8 mouse cellular contexts compared by ENCODE assay signal in genomic region chr9:88520849-88521483, GRCm38 (mm10). TPM values are rescaled to one million over a fixed set of nuclear protein-coding genes. Genes with fewer than 3 reads are reported as not detected.
DNase-seq lines count a peak whose midpoint lies in the region; ATAC-seq and TF ChIP-seq lines count a peak whose summit lies in the region.

No protein-coding gene starts in this region.

- H3K9ac ChIP-seq in CH12.LX (ENCODE audit: insufficient read depth, low read depth): peak overlapping the region; percentile 90; the same call in 1 of the 2 replicates
- H3K9ac ChIP-seq in forebrain, embryonic 15.5 days (replicated peaks): peak overlapping the region; percentile 97
- peak overlapping the region; percentile 98 for H3K9ac ChIP-seq in liver, embryonic 14.5 days (replicated peaks)

- H3K36me3 ChIP-seq in CH12.LX (replicated peaks in 1 of 2; ENCODE audit: control insufficient read depth in 1 of 2, insufficient read depth in 1 of 2, low read length in 1 of 2): peaks cover 6 to 22% of the 10 kb centered on the region in 2 experiments
- peaks cover 18% of the 10 kb centered on the region for H3K36me3 ChIP-seq in forebrain, embryonic 15.5 days
- peaks cover 14% of the 10 kb centered on the region for H3K36me3 ChIP-seq in liver, embryonic 14.5 days (replicated peaks; ENCODE audit: control insufficient read depth, insufficient read depth, low read depth)

- dilution Hi-C loops in CH12.LX (cut with MboI; ENCODE audit: extremely low pct_ligation_motif_present, extremely low pct_unique_long_range_greater_than_20kb, low sequenced_read_pairs): no loop called here

- H3K27me3 ChIP-seq in CH12.LX (replicated peaks): no peaks in the 10 kb centered on the region
- H3K27me3 ChIP-seq in forebrain, embryonic 15.5 days: no peaks in the 10 kb centered on the region
- H3K27me3 ChIP-seq in liver, embryonic 14.5 days (ENCODE audit: control insufficient read depth, insufficient read depth, low read length): no peaks in the 10 kb centered on the region

- peaks cover 4 to 34% of the 10 kb centered on the region in 2 experiments; a peak in 3 of 4 replicates for H3K4me1 ChIP-seq in CH12.LX (ENCODE audit: control insufficient read depth in 1 of 2, insufficient read depth in 2 of 2)
- H3K4me1 ChIP-seq in forebrain, embryonic 15.5 days: peaks cover 28% of the 10 kb centered on the region
- peaks cover 0 to 7% of the 10 kb centered on the region in 2 experiments; a peak in 3 of 4 replicates for H3K4me1 ChIP-seq in liver, embryonic 14.5 days (replicated peaks; ENCODE audit: control insufficient read depth in 2 of 2, insufficient read depth in 2 of 2, low read length in 1 of 2)

- peak overlapping the region; percentile 91 for H3K27ac ChIP-seq in gastrocnemius, adult 2 months
- no peak overlapping the region for H3K27ac ChIP-seq in CH12.LX (ENCODE audit: insufficient read depth, low read depth)
- H3K27ac ChIP-seq in forebrain, embryonic 15.5 days (replicated peaks): peak overlapping the region; percentile 95; the same call in 1 of the 2 replicates
- peak overlapping the region; percentile 60 for H3K27ac ChIP-seq in liver, embryonic 14.5 days

- H3K4me2 ChIP-seq in CH12.LX (ENCODE audit: insufficient read depth, low read depth, poor library complexity, severe bottlenecking): peak overlapping the region; percentile 97
- peak overlapping the region; percentile 65 for H3K4me2 ChIP-seq in forebrain, embryonic 15.5 days (replicated peaks)
- peak overlapping the region; percentile 92 for H3K4me2 ChIP-seq in liver, embryonic 14.5 days (ENCODE audit: low read depth)

- DNase-seq in gastrocnemius, adult 2 months: no peak
- no peak for DNase-seq in gastrocnemius, postnatal 14 days
- DNase-seq in CH12.LX (ENCODE audit: extremely low read depth): no peak
- DNase-seq in liver, embryonic 14.5 days (ENCODE audit: low read depth in 3 of 3, low spot score in 3 of 3): no peak
- no peak for DNase-seq in Muller cell, postnatal 12 days (ENCODE audit: inconsistent ontology term)
- DNase-seq in left cerebral cortex, postnatal 4 days: no peak
- DNase-seq in gastrocnemius, postnatal 4 days (ENCODE audit: low spot score in 2 of 2): no peak

- no peak for TF ChIP-seq CTCF in gastrocnemius, adult 2 months (IDR thresholded peaks at IDR 0.05)
- no peak for TF ChIP-seq CTCF in CH12.LX (conservative IDR thresholded peaks at IDR 0.05 in 1 of 2, IDR thresholded peaks at IDR 0.05 in 1 of 2; ENCODE audit: low read depth in 2 of 2, low read length in 2 of 2)
- no peak for TF ChIP-seq CTCF in liver, embryonic 14.5 days (IDR thresholded peaks at IDR 0.05; ENCODE audit: low read depth)

- TF ChIP-seq POLR2A in CH12.LX (IDR thresholded peaks at IDR 0.05; ENCODE audit: low read depth, low read length): no peak; the same call in 1 of the 2 replicates

- H3K79me2 ChIP-seq in CH12.LX (replicated peaks; ENCODE audit: control insufficient read depth, extremely low read depth, insufficient read depth, poor library complexity, severe bottlenecking): peaks cover 17% of the 10 kb centered on the region

- TF ChIP-seq EP300 in CH12.LX (IDR thresholded peaks at IDR 0.05; ENCODE audit: low read length): no peak
- no peak for TF ChIP-seq EP300 in liver, embryonic 14.5 days (IDR thresholded peaks at IDR 0.05; ENCODE audit: low read depth)

- no peaks in the 10 kb centered on the region for H3K9me3 ChIP-seq in CH12.LX (replicated peaks; ENCODE audit: low read length)
- H3K9me3 ChIP-seq in forebrain, embryonic 15.5 days: no peaks in the 10 kb centered on the region
- H3K9me3 ChIP-seq in liver, embryonic 14.5 days (ENCODE audit: control insufficient read depth, low read length): no peaks in the 10 kb centered on the region

- no peak for TF ChIP-seq RAD21 in CH12.LX (IDR thresholded peaks at IDR 0.05; ENCODE audit: low read depth, low read length)

- WGBS in forebrain, embryonic 15.5 days: 21% methylated on average over 4 of the region's 4 CpGs
- 12% methylated on average over 4 of the region's 4 CpGs for WGBS in liver, embryonic 14.5 days (ENCODE audit: insufficient replicate concordance)

- H3K4me3 ChIP-seq in gastrocnemius, adult 2 months: peak overlapping the region; percentile 83
- peak overlapping the region; percentile 0 to 88 (median 72) for H3K4me3 ChIP-seq in CH12.LX (replicated peaks in 1 of 3; ENCODE audit: low read depth in 2 of 3, low read length in 2 of 3, poor library complexity in 1 of 3)
- H3K4me3 ChIP-seq in forebrain, embryonic 15.5 days: peak overlapping the region; percentile 94
- peak overlapping the region; percentile 92 to 99 for H3K4me3 ChIP-seq in liver, embryonic 14.5 days (ENCODE audit: insufficient read depth in 1 of 2, low read depth in 2 of 2, low read length in 2 of 2)

- intact Hi-C loops in gastrocnemius, adult 2 months (cut with DNase I): no loop called here
- intact Hi-C loops in gastrocnemius, postnatal 14 days (cut with DNase I; ENCODE audit: low total_unique reads): no loop called here
- intact Hi-C loops in left cerebral cortex, postnatal 4 days (cut with DNase I): loop anchor here (5.0 kb wide), 1 partner anchor 39 kb away; the partner anchor contains the start of gene Syncrip

- no peak for ATAC-seq in forebrain, embryonic 15.5 days (replicated peaks)
- no peak for ATAC-seq in liver, embryonic 14.5 days (ENCODE audit: insufficient read depth)

- in situ Hi-C loops in CH12.LX (cut with MboI; ENCODE audit: low pct_ligation_motif_present, low pct_unique_long_range_greater_than_20kb, low sequenced_read_pairs): loop anchor here (5.0 kb wide), 1 partner anchor 39 kb away; the partner anchor contains the start of gene Syncrip

TF ChIP-seq in CH12.LX, 34 proteins besides CTCF, POLR2A, EP300 and RAD21:
- no peak for TF ChIP-seq MAFK (IDR thresholded peaks at IDR 0.05; ENCODE audit: insufficient replicate concordance, low read length)
- TF ChIP-seq CHD2 (IDR thresholded peaks at IDR 0.05; ENCODE audit: low read length): no peak
- peak; percentile 51 for TF ChIP-seq ZNF384 (IDR thresholded peaks at IDR 0.05; ENCODE audit: low read depth, low read length)
TF ChIP-seq in CH12.LX: peak in this region for 1.

RNA-seq across cellular contexts. Expression of gene Zfp949, which starts 26.9 kb away (rescaled TPM):
- total RNA-seq in gastrocnemius, adult 2 months (2021): 10 to 100 TPM in 1 of 2 experiments, 1 to 10 TPM in 1; 9.0 to 10.5 TPM
- 1 to 10 TPM; 6.1 to 6.4 TPM for total RNA-seq in gastrocnemius, postnatal 14 days (2021)
- total RNA-seq in CH12.LX (2012; rRNA removed) (7.5 TPM in 2 replicates), CH12.LX (2014; rRNA removed) (9.3 and 9.7 TPM in 2 replicates)
- 5.0 and 5.2 TPM in 2 replicates for polyA plus RNA-seq in CH12.LX (2012; ENCODE audit: insufficient read length, low read depth)
- polyA plus RNA-seq in forebrain, embryonic 15.5 days (2015; fragmentation: Nextera tagmentation; extraction: Ambion mirVana): 17.1 and 18.5 TPM in 2 replicates
- polyA plus RNA-seq in liver, embryonic 14.5 days (2012; rRNA removed): 2.3 and 3.8 TPM in 2 replicates
- polyA plus RNA-seq in liver, embryonic 14.5 days (2014; fragmentation: Nextera tagmentation; extraction: Ambion mirVana): 5.8 and 6.0 TPM in 2 replicates
- total RNA-seq in left cerebral cortex, postnatal 4 days (2021): 10 to 100 TPM; 17.5 to 19.7 TPM
- total RNA-seq in gastrocnemius, postnatal 4 days (2021): 1 to 10 TPM; 6.1 to 6.3 TPM

RNA-seq across cellular contexts. Expression of gene Syncrip, which starts 38.6 kb away (rescaled TPM):
- 10 to 100 TPM; 59.4 to 65.0 TPM for total RNA-seq in gastrocnemius, adult 2 months (2021)
- 10 to 100 TPM; 43.7 to 56.5 TPM for total RNA-seq in gastrocnemius, postnatal 14 days (2021)
- total RNA-seq in CH12.LX (2012; rRNA removed): 102 and 141 TPM in 2 replicates
- total RNA-seq in CH12.LX (2014; rRNA removed): 227 and 267 TPM in 2 replicates
- 213 and 267 TPM in 2 replicates for polyA plus RNA-seq in CH12.LX (2012; ENCODE audit: insufficient read length, low read depth)
- 120 and 123 TPM in 2 replicates for polyA plus RNA-seq in forebrain, embryonic 15.5 days (2015; fragmentation: Nextera tagmentation; extraction: Ambion mirVana)
- polyA plus RNA-seq in liver, embryonic 14.5 days (2012; rRNA removed): 10.7 and 24.3 TPM in 2 replicates
- polyA plus RNA-seq in liver, embryonic 14.5 days (2014; fragmentation: Nextera tagmentation; extraction: Ambion mirVana): 47.0 and 53.4 TPM in 2 replicates
- 100 to 1,000 TPM; 135 to 153 TPM for total RNA-seq in left cerebral cortex, postnatal 4 days (2021)
- total RNA-seq in gastrocnemius, postnatal 4 days (2021): 100 to 1,000 TPM in 1 of 2 experiments, 10 to 100 TPM in 1; 91.0 to 105 TPM

RNA-seq across cellular contexts. Expression of gene Trim43a, which starts 59.7 kb away (rescaled TPM):
- under 1 TPM; 0.23 to 0.28 TPM for total RNA-seq in gastrocnemius, adult 2 months (2021)
- under 1 TPM in 1 of 2 experiments, not detected in 1; 0.27 TPM for total RNA-seq in gastrocnemius, postnatal 14 days (2021)
- total RNA-seq in CH12.LX (2012; rRNA removed) (0.04 TPM in 1 of 2 replicates, not detected in the other), CH12.LX (2014; rRNA removed) (0.15 TPM in 2 replicates)
- polyA plus RNA-seq in CH12.LX (2012; ENCODE audit: insufficient read length, low read depth): not detected in 2 replicates
- 0.20 and 0.27 TPM in 2 replicates for polyA plus RNA-seq in forebrain, embryonic 15.5 days (2015; fragmentation: Nextera tagmentation; extraction: Ambion mirVana)
- polyA plus RNA-seq in liver, embryonic 14.5 days (2012; rRNA removed): 0.02 and 0.08 TPM in 2 replicates
- polyA plus RNA-seq in liver, embryonic 14.5 days (2014; fragmentation: Nextera tagmentation; extraction: Ambion mirVana): not detected in 2 replicates
- total RNA-seq in left cerebral cortex, postnatal 4 days (2021): under 1 TPM in 1 of 2 experiments, not detected in 1; 0.24 TPM
- not detected for total RNA-seq in gastrocnemius, postnatal 4 days (2021)
